Mouse (Mus musculus): ENCODE data around the gene Entpd3.

The Entpd3 gene
- long read RNA-seq, experiment 1, partial matches to known transcripts = 0 of 2 reads
- long read RNA-seq, experiment 1, other reads (novel, unspliced or antisense) = 0 of 2 reads
- long read RNA-seq, experiment 2 = 0 reads

- intact Hi-C loops (cut with DNase I) = no loop called here
Observed at GRCm38 (mm10) chr9:120539662-120540251, at the start of gene Entpd3. Gene Entpd3, plus strand, starts transcription at chr9:120539818.

GRCm38 (mm10) chr9:120491509-120491908 lies 48.1 kb upstream of the Entpd3 start:
- intact Hi-C loops (cut with DNase I) = no loop called here

DNA sequence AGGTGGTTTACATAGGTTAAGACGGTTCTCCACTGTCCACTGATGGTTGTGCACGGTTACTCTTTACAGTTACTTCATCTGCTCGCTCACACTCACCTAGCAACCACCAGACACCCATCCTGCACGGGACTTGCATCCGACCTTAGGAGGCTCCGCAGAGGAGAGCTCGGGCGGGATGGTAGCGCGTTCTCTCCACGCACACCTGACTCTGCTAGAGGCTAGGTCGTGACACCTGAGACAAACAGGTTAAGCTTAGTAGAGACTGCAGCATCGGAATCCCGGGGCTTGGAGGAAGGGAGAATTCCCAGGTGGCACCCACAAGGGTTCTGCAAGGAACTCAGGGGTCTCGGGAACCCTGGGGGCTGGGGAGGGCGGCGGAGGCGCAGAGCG lies 47.6 kb upstream of the Entpd3 start, which contains the start of gene Eif1b:
Eif1b (plus strand) TSS at position 223 of the 390 bp plus-strand sequence.
- intact Hi-C loops (cut with DNase I) = no loop called here

DNA sequence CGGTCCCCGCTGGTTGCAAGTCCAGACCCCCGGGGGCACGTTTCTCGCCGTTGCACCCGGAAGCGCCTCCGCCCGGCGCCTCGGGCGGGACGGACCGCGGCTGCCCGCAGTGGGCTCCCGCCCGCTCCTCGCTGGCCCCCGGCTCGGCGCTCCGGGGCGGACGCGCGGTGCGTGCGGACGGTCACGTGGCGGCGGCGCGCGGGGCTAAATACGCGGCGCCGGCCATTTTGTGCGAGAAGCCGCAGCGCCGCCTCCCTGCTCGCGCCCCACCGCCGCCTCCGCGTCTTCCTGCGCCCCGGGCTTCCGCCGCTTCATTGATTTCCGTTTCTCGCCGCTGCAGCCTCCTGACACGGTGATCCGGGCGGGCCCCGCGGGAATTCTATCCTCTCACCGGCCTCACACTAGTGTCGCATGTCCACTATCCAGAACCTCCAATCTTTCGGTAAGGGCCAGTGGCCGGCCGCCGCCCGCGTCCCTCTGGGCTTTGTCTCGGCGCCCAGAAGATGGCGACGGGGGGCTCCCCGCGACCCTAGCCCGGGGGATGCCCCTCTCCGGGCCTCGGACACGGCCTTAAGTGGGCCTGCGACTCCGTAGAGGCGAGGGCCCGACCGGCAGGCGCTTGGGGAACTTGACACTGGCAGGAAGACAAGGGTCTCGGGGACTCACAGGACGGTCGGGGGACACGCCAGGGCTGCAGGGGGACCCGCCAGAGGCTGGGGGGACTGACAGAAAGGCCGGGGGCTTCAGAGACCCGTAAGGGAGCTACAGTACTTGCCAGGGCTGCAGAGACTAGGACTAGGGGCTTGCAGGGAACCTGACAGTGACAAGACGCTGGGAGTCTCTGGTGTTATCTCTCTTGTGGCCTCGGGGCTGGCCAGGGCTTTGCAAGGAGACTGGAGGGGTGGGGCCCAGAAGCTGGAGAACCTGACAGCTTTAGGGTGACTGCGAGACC lies 46.9 kb upstream of the Entpd3 start:
- intact Hi-C loops (cut with DNase I) = no loop called here

- intact Hi-C loops (cut with DNase I) = no loop called here
Observed at GRCm38 (mm10) chr9:120493781-120494180, 45.8 kb upstream of the Entpd3 start.

DNA sequence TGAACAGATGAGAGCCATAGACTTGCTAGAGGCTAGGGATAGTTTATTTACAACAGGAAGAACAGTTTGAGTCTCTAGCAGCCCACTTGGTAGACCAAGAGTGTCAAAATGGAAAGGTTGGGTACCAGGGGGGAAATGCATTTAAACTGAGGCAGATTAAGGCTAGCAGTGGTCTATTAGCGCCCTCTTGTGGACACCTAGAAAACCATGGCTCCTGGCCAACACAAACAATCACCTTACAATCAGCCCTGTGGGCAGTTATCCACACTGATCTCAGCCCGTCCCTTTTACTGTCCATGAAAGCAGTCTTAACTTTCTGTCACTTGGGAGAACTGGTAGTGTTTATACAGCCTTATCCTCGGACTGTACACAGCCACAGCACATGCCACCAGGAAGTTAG lies 42.9 kb upstream of the Entpd3 start:
- intact Hi-C loops (cut with DNase I) = loop anchor here (1.0 kb wide), 1 partner anchor 62 kb away; no protein-coding TSS in a partner anchor

DNA sequence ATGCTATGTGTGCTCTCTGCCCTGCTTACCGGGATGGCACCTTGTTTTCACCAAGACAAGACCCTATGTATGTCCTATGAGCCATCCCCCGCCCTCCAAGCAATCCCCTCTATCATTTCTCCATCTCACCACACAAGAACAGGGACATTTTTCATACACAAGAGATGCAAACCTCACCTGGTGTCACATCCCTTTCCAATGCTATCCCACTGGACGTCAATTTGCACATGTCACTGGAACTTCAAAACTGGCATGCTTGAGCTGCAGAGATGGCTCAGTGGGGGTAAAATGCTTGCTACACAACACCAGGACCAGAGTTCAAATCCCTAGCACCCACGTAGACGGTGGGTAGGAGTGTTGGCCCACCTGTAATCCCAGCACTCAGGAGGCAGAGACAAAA lies 41.6 kb upstream of the Entpd3 start:
- intact Hi-C loops (cut with DNase I) = no loop called here

- intact Hi-C loops (cut with DNase I) = loop anchor here (2.0 to 10.0 kb wide), 3 partner anchors 66 to 743 kb away; no protein-coding TSS in a partner anchor
Observed at GRCm38 (mm10) chr9:120501191-120501902, 38.3 kb upstream of the Entpd3 start.

DNA sequence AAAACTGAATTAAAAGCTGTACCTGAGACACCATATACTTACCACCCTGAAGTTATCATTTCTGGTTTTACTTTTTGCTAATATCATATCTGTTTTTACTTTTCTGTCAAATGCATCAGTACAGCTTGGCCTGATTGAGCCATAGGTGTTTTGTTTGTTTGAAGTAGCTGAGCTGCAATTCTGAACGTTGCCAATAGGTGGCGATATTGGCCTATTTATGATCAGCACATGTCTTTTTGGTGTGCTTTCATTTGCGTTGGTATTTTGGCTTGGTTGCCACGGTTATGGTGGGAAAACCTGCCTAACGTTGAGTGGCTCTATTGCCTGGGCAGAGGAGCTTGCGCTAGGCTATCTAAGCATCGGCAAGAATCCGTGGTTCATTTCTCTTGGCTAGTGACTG lies 37.6 kb upstream of the Entpd3 start:
- intact Hi-C loops (cut with DNase I) = loop anchor here (5.0 to 10.0 kb wide), 2 partner anchors 65 to 743 kb away; no protein-coding TSS in a partner anchor

GRCm38 (mm10) chr9:120504423-120504822 lies 35.2 kb upstream of the Entpd3 start:
- intact Hi-C loops (cut with DNase I) = loop anchor here (5.0 to 10.0 kb wide), 2 partner anchors 63 to 740 kb away; no protein-coding TSS in a partner anchor

- intact Hi-C loops (cut with DNase I) = no loop called here
Observed at GRCm38 (mm10) chr9:120511781-120512180, 27.8 kb upstream of the Entpd3 start.

DNA sequence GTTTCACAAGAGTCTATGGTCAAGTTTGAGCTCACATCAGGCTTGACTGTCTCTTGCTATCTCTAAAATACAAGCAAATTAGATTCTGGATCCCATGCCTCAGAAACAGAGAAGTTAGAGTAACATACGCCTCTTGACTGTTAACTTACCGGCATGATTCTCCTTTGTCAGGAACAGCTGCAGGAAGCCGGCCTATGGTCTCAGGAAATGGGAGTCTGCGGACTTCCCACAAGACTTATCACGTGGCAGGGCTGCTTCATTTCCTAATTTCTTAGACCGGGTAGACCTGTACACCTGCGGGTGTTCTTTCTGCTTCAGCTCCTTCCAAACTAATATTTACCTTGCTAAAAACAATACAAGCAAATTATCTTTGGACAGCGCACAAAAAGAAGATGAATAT lies 22.9 kb upstream of the Entpd3 start:
- intact Hi-C loops (cut with DNase I) = no loop called here

DNA sequence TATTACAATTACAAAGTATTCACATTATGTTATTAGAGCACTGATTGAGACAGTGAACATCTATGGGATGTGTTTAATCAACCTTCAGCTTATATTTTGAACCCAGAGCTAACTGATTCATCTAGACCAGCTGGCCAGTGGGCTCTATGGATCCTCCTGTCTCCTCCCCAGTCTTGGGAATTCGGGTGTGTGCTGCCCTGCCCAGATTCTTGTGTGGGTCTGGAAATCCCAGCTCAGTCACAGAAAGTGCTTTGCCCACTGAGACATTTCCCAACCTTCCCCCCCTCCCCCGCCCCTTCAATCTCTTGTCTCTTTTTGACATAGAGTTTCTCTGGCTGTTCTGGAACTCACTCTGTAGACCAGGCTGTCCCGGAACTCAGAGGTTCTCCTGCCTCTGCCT lies 20.7 kb upstream of the Entpd3 start:
- intact Hi-C loops (cut with DNase I) = no loop called here

DNA sequence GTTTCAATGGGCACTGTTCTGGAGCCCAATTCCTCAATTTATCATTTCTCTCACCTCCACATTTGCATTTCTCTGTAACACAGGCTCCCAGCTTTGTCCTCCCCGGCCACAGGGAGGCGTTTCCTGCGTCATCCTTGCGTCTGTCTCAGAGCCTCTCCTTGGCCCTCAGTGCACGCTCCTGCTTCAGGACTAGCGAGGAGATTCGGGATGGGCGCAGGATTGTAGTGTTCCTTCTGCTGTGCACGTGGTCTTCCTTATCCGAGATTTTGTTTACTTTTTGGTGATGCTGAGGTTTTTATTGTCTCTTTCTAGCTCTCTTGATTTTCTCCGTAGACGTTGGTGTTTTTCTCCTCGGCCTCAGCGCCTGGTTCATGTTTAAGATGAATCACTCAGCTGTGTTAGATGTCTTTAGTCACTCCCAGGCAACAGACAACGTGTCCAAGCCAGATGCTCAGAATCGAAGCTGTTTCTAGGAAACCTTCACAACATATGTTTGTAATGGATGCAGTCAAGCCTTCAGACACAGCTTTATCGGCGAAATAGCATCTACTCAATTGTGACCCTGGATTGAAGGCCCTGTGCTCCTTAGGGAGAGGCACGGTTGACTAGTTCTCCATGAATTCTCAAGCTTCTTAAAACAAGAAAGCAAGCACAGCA lies 20.0 kb upstream of the Entpd3 start:
- intact Hi-C loops (cut with DNase I) = no loop called here

GRCm38 (mm10) chr9:120521161-120521560 lies 18.5 kb upstream of the Entpd3 start:
- intact Hi-C loops (cut with DNase I) = no loop called here

- intact Hi-C loops (cut with DNase I) = no loop called here
Observed at GRCm38 (mm10) chr9:120527270-120527669, 12.3 kb upstream of the Entpd3 start.

GRCm38 (mm10) chr9:120527919-120528318 lies 11.7 kb upstream of the Entpd3 start:
- intact Hi-C loops (cut with DNase I) = no loop called here

- intact Hi-C loops (cut with DNase I) = no loop called here
Observed at GRCm38 (mm10) chr9:120528815-120529510, 10.7 kb upstream of the Entpd3 start.

GRCm38 (mm10) chr9:120530471-120530870 lies 9.1 kb upstream of the Entpd3 start:
- intact Hi-C loops (cut with DNase I) = no loop called here

DNA sequence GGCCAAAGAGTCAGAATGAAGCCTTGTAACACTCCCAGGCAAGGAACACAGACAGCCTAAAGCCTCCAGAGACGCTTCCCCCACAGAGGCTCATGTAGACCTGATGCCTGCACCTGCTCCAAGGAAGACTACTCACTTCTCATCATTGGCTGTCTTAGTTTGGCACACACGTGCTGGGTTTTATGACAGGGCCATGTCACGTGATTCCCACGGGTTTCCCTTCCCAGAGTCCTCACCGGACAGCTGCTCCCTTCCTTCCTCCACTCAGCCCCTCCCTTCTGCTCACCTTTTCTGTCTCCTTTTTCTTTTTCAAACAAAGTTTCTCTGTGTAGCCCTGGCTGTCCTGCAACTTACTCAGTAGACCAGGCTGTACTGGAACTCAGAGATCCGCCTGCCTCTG lies 7.6 kb upstream of the Entpd3 start:
- intact Hi-C loops (cut with DNase I) = no loop called here

All from adrenal gland (tissue).